Mouse (Mus musculus) small intestine, adult 2 months (tissue): ENCODE measurements at regions not wholly inside any gene's neighbourhood (a gene's known extent, or its start where the extent isn't known, plus 50 kb on each side); places are given as distances from the start of the nearest gene placed in this dataset.

Experiments
- CTCF ChIP-seq: fragments of 200-500 bp; IDR thresholded peaks from 2 replicates; pipeline ENCODE4 v1.5.1; 2012; ENCODE audit warnings: low read depth, mild to moderate bottlenecking, control low read depth, inconsistent platforms, low read length, moderate library complexity, mixed read lengths; ENCODE audit not compliant: insufficient replicate concordance, insufficient read length; ENCODE audit errors: extremely low read depth
- POLR2A ChIP-seq: fragments of 200-500 bp; IDR thresholded peaks from 2 replicates; pipeline ENCODE4 v1.6.1; 2012; ENCODE audit warnings: low read depth, mild to moderate bottlenecking, control low read depth, inconsistent platforms, low read length, moderate library complexity

DNA sequence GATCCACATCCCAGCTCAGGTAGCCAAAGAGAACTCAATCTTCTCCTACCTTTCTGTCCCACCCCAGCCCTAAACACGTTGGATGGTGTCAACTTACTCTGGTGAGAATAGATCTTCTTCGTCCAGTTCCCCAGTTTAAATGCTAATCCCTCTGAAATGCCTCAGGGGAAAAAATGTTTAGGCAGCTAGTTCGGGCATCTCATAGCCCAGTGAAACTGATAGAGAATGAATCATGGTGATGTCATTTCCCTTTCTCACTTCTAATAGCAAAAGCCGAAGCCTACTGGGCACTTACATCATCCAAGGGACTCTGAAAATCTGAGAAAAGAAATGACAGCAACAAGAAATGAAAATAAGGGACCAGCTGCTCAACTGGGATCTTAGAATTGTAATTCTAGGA, 154.9 kb downstream of the Qdpr start:
- TF ChIP-seq POLR2A (no peak), CTCF (no peak)
